Mouse (Mus musculus) neural tube, postnatal 0 days (tissue): ENCODE measurements around the gene Slc22a13. TPM values are rescaled to one million over a fixed set of nuclear protein-coding genes. Genes with fewer than 3 reads are reported as not detected.

ENCODE experiments used
- polyA plus RNA-seq: library from polyadenylated mRNA; unstranded; fragments of >200 nt; fragmentation: Nextera tagmentation; extraction: Ambion mirVana; gene quantifications from 2 replicates; pipeline ENCODE4 v1.2.1, GENCODE M21; 2015

Slc22a13 gene
- polyA plus RNA-seq, result not detected in 2 replicates

DNA sequence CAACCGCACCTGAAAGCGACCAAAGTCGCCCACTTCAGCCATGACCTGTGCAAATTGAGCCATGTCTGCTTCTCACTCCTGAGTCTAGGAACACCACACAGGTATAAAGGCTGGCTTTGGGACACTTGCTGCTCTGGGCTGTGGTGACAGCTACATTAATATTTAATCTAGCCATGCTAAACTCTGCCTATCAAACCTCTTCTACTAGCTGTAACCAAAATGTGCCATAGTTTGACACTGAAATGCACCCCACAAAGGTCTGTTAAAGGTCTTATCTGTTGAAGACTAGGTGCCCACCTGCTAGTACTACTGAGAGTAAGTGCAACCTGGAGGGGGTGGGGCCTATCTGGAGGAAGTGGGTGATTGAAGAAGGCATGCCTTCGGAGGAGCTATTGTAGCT lies at the start of gene Slc22a13:
Gene Slc22a13, minus strand, starts transcription at position 101 of the 400 bp plus-strand sequence.

GRCm38 (mm10) chr9:119158861-119159260 lies 50.0 kb downstream of the Slc22a13 start, which contains the start of gene Gm47289:
Gm47289 (plus strand) TSS chr9:119159161.

GRCm38 (mm10) chr9:119156278-119157201 lies 52.4 kb downstream of the Slc22a13 start, which contains the start of gene Acaa1b:
Acaa1b (minus strand) TSS chr9:119157093.

Other genes with a start within 250 kb of the Slc22a13 start
- gene Vill, start 156.3 kb downstream of the Slc22a13 start, polyA plus RNA-seq, result 3.5 and 4.6 TPM in 2 replicates
- 10.2 and 14.7 TPM in 2 replicates for gene Plcd1, start 115.6 kb downstream of the Slc22a13 start, polyA plus RNA-seq
- 0.84 and 1.2 TPM in 2 replicates for gene Dlec1, start 106.6 kb downstream of the Slc22a13 start, polyA plus RNA-seq
- gene Acaa1b, start 52.0 kb downstream of the Slc22a13 start, polyA plus RNA-seq, result 5.2 and 5.3 TPM in 2 replicates
- gene Gm47289, start 49.9 kb downstream of the Slc22a13 start, polyA plus RNA-seq, result not detected in 2 replicates
- gene Oxsr1, start 113.3 kb upstream of the Slc22a13 start, polyA plus RNA-seq, result 11.4 and 13.6 TPM in 2 replicates
- gene Acaa1a, start 130.6 kb upstream of the Slc22a13 start, polyA plus RNA-seq, result 86.4 and 96.2 TPM in 2 replicates
- gene Myd88, start 132.3 kb upstream of the Slc22a13 start, polyA plus RNA-seq, result 6.7 and 7.3 TPM in 2 replicates
- gene Xylb, start 148.3 kb upstream of the Slc22a13 start, polyA plus RNA-seq, result 2.9 and 3.5 TPM in 2 replicates
- 0.18 TPM in 1 of 2 replicates, not detected in the other for gene Slc22a14, start 156.5 kb upstream of the Slc22a13 start, polyA plus RNA-seq
- gene Acvr2b, start 193.0 kb upstream of the Slc22a13 start, polyA plus RNA-seq, result 27.3 and 30.3 TPM in 2 replicates
- gene Exog, start 235.8 kb upstream of the Slc22a13 start, polyA plus RNA-seq, result 33.4 and 34.5 TPM in 2 replicates